Mouse (Mus musculus) kidney, postnatal 0 days (tissue): ENCODE data around the gene Defb33. TPM values are rescaled to one million over a fixed set of nuclear protein-coding genes. Genes with fewer than 3 reads are reported as not detected.

Experiments
- ATAC-seq: fragments of 200-750 bp; cut with Nextera tagmentation; replicated peaks from 2 replicates; pipeline ENCODE4 v1.8.0; 2017; ENCODE audit warnings: low read depth, moderate number of reproducible peaks, moderate TSS enrichment, moderate library complexity; ENCODE audit not compliant: low FRiP score
- DNase-seq: peaks from one replicate; pipeline ENCODE4 v3.0.0-alpha.2; 2016; ENCODE audit warnings: low spot score
- H3K27ac ChIP-seq: fragments of 300-500 bp; sonication (generic); 2 replicates; pipeline ENCODE4 v1.5.1; 2014; ENCODE audit warnings: mild to moderate bottlenecking
- H3K27me3 ChIP-seq: fragments of 300-500 bp; sonication (generic); 2 replicates; pipeline ENCODE4 v1.6.1; 2014; ENCODE audit warnings: low read length, mixed read lengths; ENCODE audit not compliant: insufficient read depth
- H3K36me3 ChIP-seq: fragments of 300-500 bp; sonication (generic); 2 replicates; pipeline ENCODE4 v1.6.1; 2014; ENCODE audit warnings: low read length, mixed read lengths; ENCODE audit not compliant: insufficient read depth
- H3K4me1 ChIP-seq: fragments of 300-500 bp; sonication (generic); replicated peaks from 2 replicates; pipeline ENCODE4 v1.6.1; 2014; ENCODE audit warnings: antibody characterized with exemption, low read length, mixed read lengths; ENCODE audit not compliant: insufficient read depth
- H3K4me2 ChIP-seq: fragments of 300-500 bp; sonication (generic); 2 replicates; pipeline ENCODE4 v1.6.1; 2014; ENCODE audit warnings: mild to moderate bottlenecking, low read length, moderate library complexity, mixed read lengths
- H3K4me3 ChIP-seq: fragments of 300-500 bp; sonication (generic); replicated peaks from 2 replicates; pipeline ENCODE4 v1.5.1; 2014; ENCODE audit warnings: low read depth, low read length
- H3K9ac ChIP-seq: fragments of 300-500 bp; sonication (generic); 2 replicates; pipeline ENCODE4 v1.6.1; 2014; ENCODE audit warnings: low read depth, low read length
- H3K9me3 ChIP-seq: fragments of 300-500 bp; sonication (generic); replicated peaks from 2 replicates; pipeline ENCODE4 v1.6.1; 2016; ENCODE audit warnings: low read length, inconsistent platforms, mixed read lengths
- CTCF ChIP-seq: IDR thresholded peaks from 2 replicates; pipeline ENCODE4 v1.5.1; 2016; ENCODE audit warnings: antibody characterized with exemption, low read depth, mild to moderate bottlenecking, moderate library complexity
- WGBS: fragments of 180-500 bp; shearing (Covaris S2); extraction: QIAGEN DNeasy Blood & Tissue Kit; methylation state at CpG from one replicate; pipeline ENCODE4 v1.1.7; 2014; 5-methylcytosine and 5-hydroxymethylcytosine counted together
- polyA plus RNA-seq: library from polyadenylated mRNA; unstranded; fragments of >200 nt; fragmentation: Nextera tagmentation; extraction: Ambion mirVana; gene quantifications from 2 replicates; pipeline ENCODE4 v1.2.1, GENCODE M21; 2015

Gene Defb33
- polyA plus RNA-seq, 1 experiment from 2014 or later: not detected

GRCm38 (mm10) chr8:20944610-20945009, 52.1 kb downstream of the Defb33 start, which contains the start of gene AY761185:
TSS of gene AY761185 (minus strand) at chr8:20944710.
- no peaks in the 10 kb centered on the region for H3K36me3 ChIP-seq
- H3K27me3 ChIP-seq: no peaks in the 10 kb centered on the region
- no peaks in the 10 kb centered on the region for H3K4me1 ChIP-seq
- 78% methylated on average over 3 of the region's 3 CpGs for WGBS
- ATAC-seq: no peak
- no peak within 1 kb of the TSS for H3K4me2 ChIP-seq
- H3K27ac ChIP-seq: no peak within 1 kb of the TSS
- no peak within 1 kb of the TSS for H3K9ac ChIP-seq
- DNase-seq: no peak
- no peak within 1 kb of the TSS for H3K4me3 ChIP-seq
- H3K9me3 ChIP-seq: 0 out of 2 replicates have a peak, but pooled peaks cover 3% of the 10 kb centered on the region
- TF ChIP-seq CTCF: no peak

Other genes with a start within 250 kb of the Defb33 start
- gene Gm15056, start 10.0 kb downstream of the Defb33 start, polyA plus RNA-seq: not detected in 2 replicates
- 0.13 TPM in 1 of 2 replicates, not detected in the other for gene Gm6040, start 29.4 kb downstream of the Defb33 start, polyA plus RNA-seq
- not detected in 2 replicates for gene AY761185, start 52.0 kb downstream of the Defb33 start, polyA plus RNA-seq
- gene Defa21, start 132.9 kb downstream of the Defb33 start, polyA plus RNA-seq: not detected in 2 replicates
- gene Defa23, start 162.4 kb downstream of the Defb33 start, polyA plus RNA-seq: not detected in 2 replicates
- not detected in 2 replicates for gene Defa35, start 172.4 kb downstream of the Defb33 start, polyA plus RNA-seq
- gene Defa25, start 191.8 kb downstream of the Defb33 start, polyA plus RNA-seq: not detected in 2 replicates
- gene Gm14851, start 203.4 kb downstream of the Defb33 start, polyA plus RNA-seq: not detected in 2 replicates
- gene Defa30, start 242.0 kb downstream of the Defb33 start, polyA plus RNA-seq: not detected in 2 replicates